Mouse (Mus musculus) intestine, embryonic 16.5 days (tissue): ENCODE results near the gene Psmc2. TPM values are rescaled to one million over a fixed set of nuclear protein-coding genes. Genes with fewer than 3 reads are reported as not detected.

Source experiments
- ATAC-seq: fragments of 200-750 bp; cut with Nextera tagmentation; 2 replicates; pipeline ENCODE4 v1.8.0; 2017; ENCODE audit warnings: moderate TSS enrichment, moderate library complexity
- H3K27ac ChIP-seq: fragments of 300-500 bp; sonication (generic); 2 replicates; pipeline ENCODE4 v1.5.1; 2014; ENCODE audit warnings: mild to moderate bottlenecking, low read length
- H3K27me3 ChIP-seq: fragments of 300-500 bp; sonication (generic); replicated peaks from 2 replicates; pipeline ENCODE4 v1.6.1; 2014; ENCODE audit warnings: low read length, control low read depth, mixed read lengths; ENCODE audit not compliant: control insufficient read depth, insufficient read depth
- H3K36me3 ChIP-seq: fragments of 300-500 bp; sonication (generic); 2 replicates; pipeline ENCODE4 v1.6.1; 2014; ENCODE audit warnings: low read length, control low read depth; ENCODE audit not compliant: control insufficient read depth, insufficient read depth
- H3K4me1 ChIP-seq: fragments of 300-500 bp; sonication (generic); 2 replicates; pipeline ENCODE4 v1.6.1; 2014; ENCODE audit warnings: low read length, control low read depth, mixed read lengths; ENCODE audit not compliant: control insufficient read depth, insufficient read depth
- H3K4me2 ChIP-seq: fragments of 300-500 bp; sonication (generic); 2 replicates; pipeline ENCODE4 v1.6.1; 2014; ENCODE audit warnings: low read depth, low read length, control low read depth
- H3K4me3 ChIP-seq: fragments of 300-500 bp; sonication (generic); 2 replicates; pipeline ENCODE4 v1.5.1; 2014; ENCODE audit warnings: mild to moderate bottlenecking, low read length
- H3K9ac ChIP-seq: fragments of 300-500 bp; sonication (generic); 2 replicates; pipeline ENCODE4 v1.6.1; 2014; ENCODE audit warnings: low read depth, low read length
- H3K9me3 ChIP-seq: fragments of 300-500 bp; sonication (generic); 2 replicates; pipeline ENCODE4 v1.6.1; 2016; ENCODE audit warnings: low read length, control low read depth; ENCODE audit not compliant: control insufficient read depth
- WGBS: fragments of 180-500 bp; shearing (Covaris S2); extraction: QIAGEN DNeasy Blood & Tissue Kit; methylation state at CpG from one replicate; pipeline ENCODE4 v1.1.7; 2014; 5-methylcytosine and 5-hydroxymethylcytosine counted together
- polyA plus RNA-seq: library from polyadenylated mRNA; unstranded; fragments of >200 nt; fragmentation: Nextera tagmentation; extraction: Ambion mirVana; gene quantifications from 2 replicates; pipeline ENCODE4 v1.2.1, GENCODE M21; 2015

Psmc2 gene
- polyA plus RNA-seq, 1 experiment from 2014 or later, result 170 TPM

DNA sequence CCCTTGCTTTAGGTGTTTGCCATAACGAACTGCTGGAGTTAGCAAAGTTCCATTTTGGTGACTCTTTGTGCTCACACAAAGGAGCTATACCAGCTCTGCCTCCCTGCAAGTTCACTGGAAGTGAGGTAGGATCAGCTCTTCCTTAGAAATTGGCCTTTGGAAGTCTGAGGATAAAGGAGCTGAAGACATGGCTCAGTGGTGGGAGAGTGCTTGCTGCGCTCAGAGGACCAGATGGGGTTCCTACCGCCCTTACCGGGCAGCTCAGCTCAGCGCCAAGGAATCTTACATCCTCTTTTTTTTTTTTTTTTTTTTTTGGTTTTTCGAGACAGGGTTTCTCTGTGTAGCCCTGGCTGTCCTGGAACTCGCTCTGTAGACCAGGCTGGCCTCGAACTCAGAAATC lies 39.1 kb upstream of the Psmc2 start:
- H3K9me3 ChIP-seq, result no peaks in the 10 kb centered on the region
- peaks cover 30% of the 10 kb centered on the region for H3K36me3 ChIP-seq
- H3K27ac ChIP-seq, result no peak overlapping the region
- no peaks in the 10 kb centered on the region for H3K4me1 ChIP-seq
- no peak overlapping the region for H3K9ac ChIP-seq
- WGBS, result 93% methylated on average over 7 of the region's 8 CpGs
- no peaks in the 10 kb centered on the region for H3K27me3 ChIP-seq
- H3K4me2 ChIP-seq, result no peak overlapping the region
- ATAC-seq, result no peak
- no peak overlapping the region for H3K4me3 ChIP-seq

DNA sequence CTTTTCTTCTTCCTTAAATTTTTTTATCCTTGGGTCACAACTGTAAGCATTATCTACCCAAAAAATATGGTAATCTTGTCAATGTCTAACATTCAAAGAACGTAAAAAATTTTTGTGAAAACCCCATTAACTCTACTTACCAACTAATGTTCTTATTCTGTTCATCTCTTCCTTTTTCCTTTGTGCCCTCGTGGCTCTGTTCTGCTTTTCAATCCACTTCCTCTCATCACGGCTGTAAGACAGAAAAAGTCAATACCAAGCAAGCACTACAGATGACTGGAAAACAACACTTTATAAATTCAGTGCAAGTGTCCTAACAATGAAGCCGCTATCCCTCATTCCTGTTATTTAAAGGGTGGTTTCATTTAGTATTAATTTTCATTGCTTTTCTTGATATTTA lies 16.6 kb upstream of the Psmc2 start:
- 85% methylated on average over 4 of the region's 4 CpGs for whole genome bisulfite sequencing
- no peaks in the 10 kb centered on the region for H3K9me3 ChIP-seq
- H3K27me3 ChIP-seq, result no peaks in the 10 kb centered on the region
- no peak for ATAC-seq
- H3K36me3 ChIP-seq, result peaks cover 9% of the 10 kb centered on the region
- H3K4me3 ChIP-seq, result no peak overlapping the region
- H3K27ac ChIP-seq, result no peak overlapping the region
- H3K9ac ChIP-seq, result no peak overlapping the region
- no peak overlapping the region for H3K4me2 ChIP-seq
- H3K4me1 ChIP-seq, result no peaks in the 10 kb centered on the region

DNA sequence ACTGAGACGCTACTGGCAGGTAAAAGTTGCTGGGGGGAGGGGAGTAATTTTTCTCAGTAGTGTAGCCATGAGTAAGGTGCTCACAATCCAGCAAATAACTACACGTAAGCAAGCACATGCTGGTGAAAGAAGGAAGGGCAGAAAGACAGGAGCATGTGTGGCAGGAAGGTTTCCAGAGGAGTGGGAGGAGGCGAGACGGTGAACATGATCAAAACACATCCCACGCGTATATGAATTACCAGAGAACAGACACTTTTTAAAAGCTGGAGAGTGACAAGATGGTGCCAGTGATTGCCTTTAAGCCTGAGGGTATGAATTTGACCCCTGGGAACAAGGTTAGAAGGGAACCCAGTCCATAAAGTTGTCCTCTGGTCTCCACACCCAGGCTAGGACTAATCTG lies 15.2 kb upstream of the Psmc2 start:
- no peak overlapping the region for H3K4me2 ChIP-seq
- H3K27ac ChIP-seq, result no peak overlapping the region
- 92% methylated on average over 6 of the region's 6 CpGs for WGBS
- no peaks in the 10 kb centered on the region for H3K27me3 ChIP-seq
- H3K4me3 ChIP-seq, result no peak overlapping the region
- no peak overlapping the region for H3K9ac ChIP-seq
- H3K36me3 ChIP-seq, result peaks cover 12% of the 10 kb centered on the region; the same call in 1 of the 2 replicates
- no peak for ATAC-seq
- no peaks in the 10 kb centered on the region for H3K9me3 ChIP-seq
- no peaks in the 10 kb centered on the region for H3K4me1 ChIP-seq

DNA sequence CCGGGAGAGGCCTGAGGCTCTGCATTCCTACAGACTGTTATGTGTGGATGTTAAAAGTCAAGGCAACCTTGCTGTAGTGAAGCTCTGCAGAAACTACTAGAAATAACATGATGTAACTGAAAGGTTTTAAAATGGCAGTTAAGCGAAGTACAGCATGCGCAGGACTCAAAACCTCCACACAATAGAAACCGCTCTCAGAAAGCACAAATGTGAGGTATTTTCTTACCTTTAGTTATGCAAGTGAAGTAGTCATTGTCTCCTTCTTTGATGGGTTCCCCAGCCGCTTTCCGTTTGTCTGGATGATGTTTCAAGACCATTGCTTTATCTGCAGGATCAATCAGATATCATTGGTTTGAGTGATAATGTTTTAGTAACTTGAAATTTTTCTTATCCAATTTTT lies 8.6 kb upstream of the Psmc2 start:
- 91% methylated on average over 6 of the region's 6 CpGs for WGBS

DNA sequence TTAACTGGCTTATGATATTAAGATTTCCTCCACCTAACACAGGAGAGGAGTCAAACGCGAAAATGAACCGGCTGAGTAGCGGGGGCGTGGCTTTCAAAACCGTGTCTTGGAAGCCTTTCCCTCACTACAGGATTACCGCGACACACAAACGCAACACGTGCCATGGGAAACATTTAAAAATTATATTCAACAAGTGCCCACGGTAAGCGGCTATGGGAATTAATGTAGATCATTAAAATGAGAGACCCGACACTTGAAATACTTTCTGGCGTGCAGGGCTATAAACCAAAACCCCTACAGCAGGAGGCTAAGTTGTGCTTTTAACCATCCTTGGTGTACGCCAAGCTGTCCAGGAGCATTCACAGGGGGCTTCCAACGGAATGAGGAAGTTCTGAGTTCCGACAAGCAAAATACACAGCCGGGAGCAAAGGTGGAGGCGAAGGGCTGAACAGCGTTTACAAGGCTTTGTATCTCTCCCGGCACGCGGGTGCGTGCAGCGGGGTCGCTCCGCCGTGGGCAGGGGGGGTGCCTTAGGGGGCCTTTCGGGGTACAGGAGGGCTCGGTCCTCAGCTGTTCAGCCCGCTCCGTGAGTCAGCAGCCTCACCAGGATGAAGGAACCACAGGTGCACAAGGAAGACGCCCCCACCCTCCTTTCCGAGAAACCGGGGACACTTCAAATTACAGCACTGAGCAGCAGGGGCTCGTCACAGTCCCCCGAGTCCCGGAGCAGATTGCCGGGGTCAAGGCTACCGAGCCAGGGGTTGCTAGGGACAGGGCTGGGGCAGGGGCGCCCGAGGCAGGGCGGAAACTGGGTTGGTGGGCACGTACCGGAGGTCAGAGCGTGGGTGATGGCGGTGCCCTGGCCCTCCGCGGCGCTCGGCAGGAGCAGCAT lies 676 bp upstream of the Psmc2 start:
- no peaks in the 10 kb centered on the region for H3K27me3 ChIP-seq
- H3K4me1 ChIP-seq, result no peaks in the 10 kb centered on the region; the same call in 1 of the 2 replicates
- peak overlapping the region; percentile 69 for H3K4me2 ChIP-seq
- H3K9ac ChIP-seq, result peak overlapping the region; percentile 89
- H3K36me3 ChIP-seq, result peaks cover 3% of the 10 kb centered on the region; the same call in 1 of the 2 replicates
- H3K27ac ChIP-seq, result peak overlapping the region; percentile 66
- under 1% methylated on average over 51 of the region's 51 CpGs for WGBS
- peak; percentile 43 for ATAC-seq
- H3K4me3 ChIP-seq, result peak overlapping the region; percentile 96
- H3K9me3 ChIP-seq, result no peaks in the 10 kb centered on the region

More for the DNA sequence above, 8.6 kb upstream of the Psmc2 start:
- H3K9ac ChIP-seq, result no peak overlapping the region
- no peak overlapping the region for H3K4me3 ChIP-seq
- no peak for ATAC-seq
- no peaks in the 10 kb centered on the region for H3K4me1 ChIP-seq
- peaks cover 14% of the 10 kb centered on the region for H3K36me3 ChIP-seq
- H3K27ac ChIP-seq, result no peak overlapping the region
- no peaks in the 10 kb centered on the region for H3K9me3 ChIP-seq
- no peak overlapping the region for H3K4me2 ChIP-seq
- H3K27me3 ChIP-seq, result no peaks in the 10 kb centered on the region

DNA sequence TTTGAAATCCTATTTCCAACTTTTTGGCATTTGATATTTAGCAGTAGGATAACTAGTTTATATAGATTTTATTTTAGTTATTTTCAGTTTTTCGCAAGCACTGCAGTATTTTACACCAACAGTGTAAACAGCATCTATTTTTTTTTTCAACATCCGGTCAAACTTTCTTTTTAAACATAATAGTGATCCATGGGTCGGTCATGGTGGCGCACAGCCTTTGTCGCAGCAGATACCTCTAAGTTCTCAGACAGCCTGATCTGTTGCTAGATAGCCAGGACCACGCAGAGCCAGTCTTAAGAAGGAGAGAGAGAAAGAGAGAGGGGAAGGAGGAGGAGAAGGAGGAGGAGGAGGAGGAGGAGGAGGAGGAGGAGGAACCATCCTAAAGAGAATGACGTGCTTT lies 693 bp downstream of the Psmc2 start:
- no peak for ATAC-seq
- Histone ChIP-seq H3K4me3 (no peak overlapping the region), H3K4me2 (peak overlapping the region; percentile 67; the same call in 1 of the 2 replicates), H3K36me3 (0 out of 2 replicates have a peak, but pooled peaks cover 3% of the 10 kb centered on the region), H3K4me1 (no peaks in the 10 kb centered on the region; the same call in 1 of the 2 replicates), H3K27ac (no peak overlapping the region), H3K9me3 (no peaks in the 10 kb centered on the region), H3K27me3 (no peaks in the 10 kb centered on the region), H3K9ac (no peak overlapping the region)
- WGBS, result 79% methylated on average over 7 of the region's 7 CpGs

DNA sequence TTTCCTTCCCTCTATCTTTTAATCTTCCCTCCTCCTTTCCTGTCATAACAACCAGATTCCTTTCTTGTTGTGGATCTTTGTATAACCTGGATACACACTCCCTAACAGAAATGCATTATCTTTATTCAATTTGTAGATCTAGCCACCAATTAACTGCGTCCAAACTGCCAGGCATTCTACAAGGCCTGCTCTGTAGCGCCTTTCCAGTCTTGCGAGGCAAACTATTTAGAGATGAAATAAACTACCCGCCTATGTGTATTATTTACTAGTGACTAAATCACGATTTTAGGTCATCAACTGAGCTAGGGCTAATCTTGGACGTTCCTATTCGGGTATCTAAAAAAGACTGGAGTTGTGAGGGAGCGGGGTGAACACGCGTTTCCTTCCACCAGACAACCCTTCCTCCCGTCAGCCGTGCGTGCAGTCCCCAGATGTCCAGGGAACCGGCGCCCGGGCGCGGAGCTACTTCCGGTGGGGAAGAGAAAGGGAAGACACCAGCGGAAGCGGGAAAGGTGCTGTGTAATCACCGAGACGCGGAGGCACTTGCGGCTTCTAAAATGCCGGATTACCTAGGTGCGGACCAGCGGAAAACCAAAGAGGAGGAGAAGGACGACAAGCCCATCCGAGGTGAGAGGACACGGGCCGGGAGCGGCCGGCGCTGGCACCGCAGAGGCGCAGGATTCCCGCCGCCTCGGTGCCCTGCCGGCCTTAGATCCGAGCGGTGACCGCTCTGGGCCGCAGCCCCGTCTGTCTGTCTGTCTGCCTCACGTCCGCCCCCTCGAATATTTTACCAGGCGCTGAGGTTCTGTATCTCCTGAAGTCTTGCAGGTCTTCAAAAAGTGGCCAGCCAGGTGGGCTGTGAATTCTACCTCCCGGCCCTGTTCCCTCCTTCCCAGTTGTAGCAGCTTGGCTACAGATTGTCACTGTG lies 1.4 kb downstream of the Psmc2 start:
- H3K4me2 ChIP-seq, result peak overlapping the region; percentile 67
- H3K4me1 ChIP-seq, result no peaks in the 10 kb centered on the region; the same call in 1 of the 2 replicates
- peak; percentile 88 for ATAC-seq
- H3K36me3 ChIP-seq, result 0 out of 2 replicates have a peak, but pooled peaks cover 3% of the 10 kb centered on the region
- peak overlapping the region; percentile 62 for H3K27ac ChIP-seq
- peak overlapping the region; percentile 96 for H3K4me3 ChIP-seq
- H3K27me3 ChIP-seq, result no peaks in the 10 kb centered on the region
- H3K9ac ChIP-seq, result peak overlapping the region; percentile 94
- WGBS, result 2% methylated on average over 51 of the region's 51 CpGs
- H3K9me3 ChIP-seq, result no peaks in the 10 kb centered on the region

DNA sequence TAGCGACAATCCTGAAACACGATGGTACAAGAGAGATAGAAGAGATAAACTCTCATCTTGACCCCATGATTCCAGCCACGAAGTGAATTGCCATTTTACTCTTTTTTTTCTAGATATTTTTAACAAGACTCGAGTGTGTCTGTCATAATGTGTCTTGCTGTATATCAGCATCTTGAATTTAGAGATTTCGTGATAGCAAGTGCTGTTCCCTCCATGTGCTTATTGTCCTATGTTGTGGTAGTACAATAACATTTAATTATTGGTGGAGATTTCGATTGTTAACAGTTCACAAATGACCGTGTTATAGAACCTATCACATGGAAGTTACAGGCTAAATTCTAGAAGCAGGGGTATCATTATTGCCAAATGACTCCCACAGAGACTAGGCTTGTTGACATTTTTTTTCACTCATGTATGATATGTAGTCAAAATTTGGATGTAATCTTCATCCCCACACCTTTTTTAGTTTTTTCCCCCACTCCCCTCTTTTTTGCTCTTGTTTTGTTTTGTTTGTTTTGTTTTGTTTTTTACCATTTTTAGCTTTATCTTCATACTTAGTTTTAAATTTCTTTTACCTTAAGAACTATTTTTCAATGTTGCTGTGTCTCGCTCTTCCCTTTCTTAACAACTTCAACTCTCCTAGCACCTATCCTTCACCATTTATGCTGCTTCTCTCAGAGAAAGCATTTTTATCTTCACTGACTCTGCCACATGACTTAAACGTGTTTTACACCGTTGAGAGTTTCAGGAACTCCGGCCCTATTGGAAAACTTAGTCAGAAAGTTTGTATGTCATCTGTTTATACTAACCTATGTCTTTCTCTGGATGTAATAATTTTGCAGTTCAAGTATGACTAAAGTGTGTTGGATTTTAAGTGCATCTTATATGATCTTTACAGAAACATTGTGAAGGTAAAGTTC lies 2.4 kb downstream of the Psmc2 start:
- no peaks in the 10 kb centered on the region for H3K27me3 ChIP-seq
- ATAC-seq, result no peak
- H3K4me2 ChIP-seq, result peak overlapping the region; percentile 63
- no peaks in the 10 kb centered on the region for H3K36me3 ChIP-seq
- H3K27ac ChIP-seq, result no peak overlapping the region
- H3K4me3 ChIP-seq, result peak overlapping the region; percentile 96
- H3K9ac ChIP-seq, result peak overlapping the region; percentile 94
- no peaks in the 10 kb centered on the region for H3K9me3 ChIP-seq
- WGBS, result 33% methylated on average over 11 of the region's 11 CpGs
- H3K4me1 ChIP-seq, result no peaks in the 10 kb centered on the region; the same call in 1 of the 2 replicates
